Mouse (Mus musculus): ENCODE measurements around the gene Srp54c.
"Not testable (repeated sequence)": the region's sequence is repeated elsewhere in the genome, so short reads cannot be mapped to it uniquely, and the experiment has no call there.

Gene Srp54c

GRCm38 (mm10) chr12:55229626-55230519, at the start of gene Srp54c:
TSS of gene Srp54c (plus strand) at chr12:55230168.
- DNase-seq (ENCODE audit: low spot score in 2 of 2), result not testable (repeated sequence)

GRCm38 (mm10) chr12:55187686-55188085, 42.3 kb upstream of the Srp54c start:
- DNase-seq (ENCODE audit: low spot score in 2 of 2), result not testable (repeated sequence)

- DNase-seq (ENCODE audit: low spot score in 2 of 2), result not testable (repeated sequence)
Observed at GRCm38 (mm10) chr12:55189127-55189526, 40.8 kb upstream of the Srp54c start.

- not testable (repeated sequence) for DNase-seq (ENCODE audit: low spot score in 2 of 2)
Observed at GRCm38 (mm10) chr12:55199306-55199705, 30.7 kb upstream of the Srp54c start, which contains the start of gene 1700047I17Rik2. TSS of gene 1700047I17Rik2 (plus strand) at chr12:55199592.

- DNase-seq (ENCODE audit: low spot score in 2 of 2), result not testable (repeated sequence)
Observed at GRCm38 (mm10) chr12:55199799-55200198, 30.2 kb upstream of the Srp54c start.

- DNase-seq (ENCODE audit: low spot score in 2 of 2), result not testable (repeated sequence)
Observed at GRCm38 (mm10) chr12:55212944-55213343, 17.0 kb upstream of the Srp54c start.

- DNase-seq (ENCODE audit: low spot score in 2 of 2), result not testable (repeated sequence)
Observed at GRCm38 (mm10) chr12:55230520-55230861, 523 bp downstream of the Srp54c start.

GRCm38 (mm10) chr12:55242243-55242642, 12.3 kb downstream of the Srp54c start:
- not testable (repeated sequence) for DNase-seq (ENCODE audit: low spot score in 2 of 2)

GRCm38 (mm10) chr12:55261950-55262349, 32.0 kb downstream of the Srp54c start:
- DNase-seq (ENCODE audit: low spot score in 2 of 2), result not testable (repeated sequence)

- not testable (repeated sequence) for DNase-seq (ENCODE audit: low spot score in 2 of 2)
Observed at GRCm38 (mm10) chr12:55263385-55263784, 33.4 kb downstream of the Srp54c start.

GRCm38 (mm10) chr12:55272243-55272642, 42.3 kb downstream of the Srp54c start:
- no peak for DNase-seq (ENCODE audit: low spot score in 2 of 2)

- DNase-seq (ENCODE audit: low spot score in 2 of 2), result not testable (repeated sequence)
Observed at GRCm38 (mm10) chr12:55277583-55277982, 47.6 kb downstream of the Srp54c start.

- peak; percentile 34 to 42 for DNase-seq (ENCODE audit: low spot score in 2 of 2)
Observed at GRCm38 (mm10) chr12:55298112-55298511, 68.1 kb downstream of the Srp54c start.

GRCm38 (mm10) chr12:55299336-55299735, 69.4 kb downstream of the Srp54c start, which contains the start of gene 1110008L16Rik:
TSS of gene 1110008L16Rik (plus strand) at chr12:55299577.
- no peak for DNase-seq (ENCODE audit: low spot score in 2 of 2)

GRCm38 (mm10) chr12:55300820-55301351, 70.9 kb downstream of the Srp54c start:
- no peak for DNase-seq (ENCODE audit: low spot score in 2 of 2)

- DNase-seq (ENCODE audit: low spot score in 2 of 2), result no peak
Observed at GRCm38 (mm10) chr12:55301472-55302300, 71.7 kb downstream of the Srp54c start.

- peak; percentile 91 to 95 for DNase-seq (ENCODE audit: low spot score in 2 of 2)
Observed at GRCm38 (mm10) chr12:55302485-55303441, 72.8 kb downstream of the Srp54c start, which contains the start of gene Ppp2r3c. TSS of gene Ppp2r3c (minus strand) at chr12:55302998.

GRCm38 (mm10) chr12:55306371-55306770, 76.4 kb downstream of the Srp54c start:
- DNase-seq (ENCODE audit: low spot score in 2 of 2), result no peak

GRCm38 (mm10) chr12:55307566-55307965, 77.6 kb downstream of the Srp54c start:
- no peak for DNase-seq (ENCODE audit: low spot score in 2 of 2)

GRCm38 (mm10) chr12:55308731-55309130, 78.8 kb downstream of the Srp54c start:
- no peak for DNase-seq (ENCODE audit: low spot score in 2 of 2)

- DNase-seq (ENCODE audit: low spot score in 2 of 2), result no peak
Observed at GRCm38 (mm10) chr12:55309501-55309900, 79.5 kb downstream of the Srp54c start.

Measured in right cerebral cortex, adult 2 months (tissue).